Mouse (Mus musculus) midbrain, embryonic 14.5 days (tissue): Measurements from ENCODE around the gene Apoa1. TPM values are rescaled to one million over a fixed set of nuclear protein-coding genes. Genes with fewer than 3 reads are reported as not detected.

ENCODE experiments used
- ATAC-seq: fragments of 200-750 bp; cut with Nextera tagmentation; 2 replicates; pipeline ENCODE4 v1.8.0; 2017; ENCODE audit warnings: moderate number of reproducible peaks, moderate library complexity; ENCODE audit not compliant: low FRiP score, low TSS enrichment
- DNase-seq: peaks from one replicate; pipeline ENCODE4 v3.0.0-alpha.2; 2015
- H3K27ac ChIP-seq: fragments of 300-500 bp; sonication (generic); replicated peaks from 2 replicates; pipeline ENCODE4 v1.5.1; 2014; ENCODE audit warnings: mild to moderate bottlenecking, low read depth, low read length, moderate library complexity
- H3K27me3 ChIP-seq: fragments of 300-500 bp; sonication (generic); 2 replicates; pipeline ENCODE4 v1.6.1; 2014; ENCODE audit warnings: low read length, control low read depth, mixed read lengths; ENCODE audit not compliant: control insufficient read depth, insufficient read depth
- H3K36me3 ChIP-seq: fragments of 300-500 bp; sonication (generic); 2 replicates; pipeline ENCODE4 v1.6.1; 2014; ENCODE audit warnings: low read length, control low read depth; ENCODE audit not compliant: control insufficient read depth, insufficient read depth
- H3K4me1 ChIP-seq: fragments of 300-500 bp; sonication (generic); 2 replicates; pipeline ENCODE4 v1.6.1; 2014; ENCODE audit warnings: mild to moderate bottlenecking, antibody characterized with exemption, low read length, control low read depth; ENCODE audit not compliant: control insufficient read depth, insufficient read depth
- H3K4me2 ChIP-seq: fragments of 300-500 bp; sonication (generic); 2 replicates; pipeline ENCODE4 v1.6.1; 2014; ENCODE audit warnings: mild to moderate bottlenecking, low read length, moderate library complexity
- H3K4me3 ChIP-seq: fragments of 300-500 bp; sonication (generic); replicated peaks from 2 replicates; pipeline ENCODE4 v1.5.1; 2014; ENCODE audit warnings: low read depth, low read length
- H3K9ac ChIP-seq: fragments of 300-500 bp; sonication (generic); replicated peaks from 2 replicates; pipeline ENCODE4 v1.6.1; 2014; ENCODE audit warnings: mild to moderate bottlenecking, low read length, moderate library complexity
- H3K9me3 ChIP-seq: fragments of 300-500 bp; sonication (generic); 2 replicates; pipeline ENCODE4 v1.6.1; 2016; ENCODE audit warnings: low read length, control low read depth, mixed read lengths; ENCODE audit not compliant: control insufficient read depth
- WGBS: fragments of 180-500 bp; shearing (Covaris S2); extraction: QIAGEN DNeasy Blood & Tissue Kit; methylation state at CpG from one replicate; pipeline ENCODE4 v1.1.7; 2014; 5-methylcytosine and 5-hydroxymethylcytosine counted together
- polyA plus RNA-seq: library from polyadenylated mRNA; unstranded; fragments of >200 nt; fragmentation: Nextera tagmentation; extraction: Ambion mirVana; gene quantifications from 2 replicates; pipeline ENCODE4 v1.2.1, GENCODE M21; 2014

The Apoa1 gene
- polyA plus RNA-seq, 1 experiment from 2014 or later, result 4.2 TPM

DNA sequence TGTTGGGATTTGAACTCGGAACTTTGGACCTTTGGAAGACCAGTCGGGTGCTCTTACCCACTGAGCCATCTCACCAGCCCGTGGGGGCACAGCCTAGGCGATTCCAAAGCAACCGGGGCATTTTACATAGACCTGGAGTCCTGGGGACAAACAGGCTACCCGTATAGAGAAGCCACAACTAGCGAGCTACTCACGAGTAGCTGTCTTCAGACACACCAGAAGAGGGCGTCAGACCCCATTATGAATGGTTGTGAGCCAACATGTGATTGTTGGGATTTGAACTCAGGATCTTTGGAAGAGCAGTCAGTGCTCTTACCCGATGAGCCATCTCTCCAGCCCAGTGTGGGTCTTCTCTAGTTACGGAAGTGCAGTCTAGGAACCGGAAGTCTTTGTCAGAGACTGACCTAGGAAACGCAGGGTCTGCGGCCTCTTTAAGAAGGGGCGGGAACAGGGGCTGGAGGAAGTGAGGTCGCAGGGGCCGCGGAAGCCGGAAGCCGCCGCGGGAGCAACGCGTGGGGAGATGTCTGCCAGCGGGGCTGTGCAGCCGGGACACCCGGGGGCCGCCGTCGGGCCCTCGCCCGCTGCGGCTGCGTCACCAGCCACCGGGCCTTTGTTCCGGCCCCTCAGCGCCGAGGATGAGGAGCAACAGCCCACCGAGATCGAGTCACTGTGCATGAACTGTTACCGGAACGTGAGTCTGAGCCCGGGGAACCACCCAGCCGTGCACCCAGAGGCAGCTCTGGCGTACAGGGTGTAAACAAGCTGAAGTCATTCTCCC, 44.5 kb downstream of the Apoa1 start, which contains the start of gene Zpr1:
Gene Zpr1 (plus strand): TSS at position 388 of the 778 bp plus-strand sequence.
- H3K4me1 ChIP-seq, result peaks cover 5% of the 10 kb centered on the region
- peaks cover 34% of the 10 kb centered on the region for H3K36me3 ChIP-seq
- ATAC-seq (peak; percentile 95), DNase-seq (peak; percentile 94)
- H3K27me3 ChIP-seq, result peaks cover 6% of the 10 kb centered on the region; the same call in 1 of the 2 replicates
- peak within 1 kb of the TSS; percentile 60 for H3K9ac ChIP-seq
- H3K4me2 ChIP-seq, result peak within 1 kb of the TSS; percentile 93
- H3K27ac ChIP-seq, result peak within 1 kb of the TSS; percentile 64; the same call in 1 of the 2 replicates
- peak within 1 kb of the TSS; percentile 70 for H3K4me3 ChIP-seq
- no peaks in the 10 kb centered on the region for H3K9me3 ChIP-seq
- 6% methylated on average over 45 of the region's 45 CpGs for WGBS

DNA sequence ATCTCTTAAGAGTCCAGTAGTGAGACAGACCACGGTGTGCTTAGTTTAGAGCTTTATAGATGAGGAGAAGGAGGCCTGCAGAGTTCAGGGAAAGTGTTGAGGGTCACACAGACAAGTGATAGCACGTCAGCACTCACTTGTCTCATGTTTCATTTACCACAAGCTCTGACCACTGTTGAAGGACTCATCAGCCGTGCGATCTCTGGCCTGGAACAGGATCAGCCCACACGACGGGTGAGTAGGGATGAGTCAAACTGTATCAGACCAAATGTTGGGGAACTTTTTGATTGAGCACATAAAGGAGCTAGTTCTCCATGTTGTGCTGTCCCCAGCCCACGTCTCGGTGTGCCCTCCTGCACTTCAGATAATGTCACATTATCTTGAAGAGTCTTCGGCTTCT, 46.1 kb downstream of the Apoa1 start:
- no peak for ATAC-seq
- H3K9me3 ChIP-seq, result no peaks in the 10 kb centered on the region
- 91% methylated on average over 9 of the region's 9 CpGs for WGBS
- peaks cover 5% of the 10 kb centered on the region for H3K4me1 ChIP-seq
- peaks cover 6% of the 10 kb centered on the region; the same call in 1 of the 2 replicates for H3K27me3 ChIP-seq
- no peak overlapping the region for H3K4me2 ChIP-seq
- H3K36me3 ChIP-seq, result peaks cover 47% of the 10 kb centered on the region
- no peak overlapping the region for H3K27ac ChIP-seq
- DNase-seq, result no peak
- H3K9ac ChIP-seq, result no peak overlapping the region
- H3K4me3 ChIP-seq, result no peak overlapping the region

Other genes with a start within 250 kb of the Apoa1 start
- gene Pafah1b2, start 215.9 kb upstream of the Apoa1 start, polyA plus RNA-seq, result 291 and 338 TPM in 2 replicates
- gene Sik3, start 215.8 kb upstream of the Apoa1 start, polyA plus RNA-seq, result 10.3 and 11.4 TPM in 2 replicates
- not detected in 2 replicates for gene Apoc3, start 7.1 kb downstream of the Apoa1 start, polyA plus RNA-seq
- not detected in 2 replicates for gene Apoa4, start 12.1 kb downstream of the Apoa1 start, polyA plus RNA-seq
- gene Apoa5, start 40.1 kb downstream of the Apoa1 start, polyA plus RNA-seq, result not detected in 2 replicates
- gene Zpr1, start 44.5 kb downstream of the Apoa1 start, polyA plus RNA-seq, result 55.3 and 60.3 TPM in 2 replicates
- gene Bud13, start 54.4 kb downstream of the Apoa1 start, polyA plus RNA-seq, result 15.5 and 16.9 TPM in 2 replicates
- not detected in 2 replicates for gene 4931429L15Rik, start 91.4 kb downstream of the Apoa1 start, polyA plus RNA-seq